Mouse (Mus musculus) layer of hippocampus, adult 18-20 months (tissue): ENCODE results near the gene Cops7a. TPM values are rescaled to one million over a fixed set of nuclear protein-coding genes. Genes with fewer than 3 reads are reported as not detected.

ENCODE experiments used
- DNase-seq, 2 experiments: peaks; one replicate each; pipeline ENCODE4 v3.0.0; 2022; ENCODE audit warnings: low spot score in 2 of 2
- long read RNA-seq: library from polyadenylated mRNA; stranded (forward); transcript quantifications from one replicate; pipeline ENCODE4 v2.0.0, GENCODE M21; 2021
- total RNA-seq, 2 experiments: library from RNA; stranded (reverse); gene quantifications; 2 replicates each; pipeline ENCODE4 v1.2.3; 2021

Gene Cops7a
- total RNA-seq = 100 to 1,000 TPM; 154 to 161 TPM
- long read RNA-seq, transcript Cops7a-201 (8 exons, 1,817 nt) = major isoform, 17 of 217 reads
- long read RNA-seq, transcript Cops7a-202 (8 exons, 1,328 nt) = minor isoform, 5 of 217 reads
- long read RNA-seq, partial matches to known transcripts = 27 of 217 reads
- long read RNA-seq, other reads (novel, unspliced or antisense) = 167 of 217 reads

- DNase-seq = peak; percentile 96
Observed at GRCm38 (mm10) chr6:124965088-124965719, at the start of gene Cops7a. TSS of gene Cops7a (minus strand) at chr6:124965538.

DNA sequence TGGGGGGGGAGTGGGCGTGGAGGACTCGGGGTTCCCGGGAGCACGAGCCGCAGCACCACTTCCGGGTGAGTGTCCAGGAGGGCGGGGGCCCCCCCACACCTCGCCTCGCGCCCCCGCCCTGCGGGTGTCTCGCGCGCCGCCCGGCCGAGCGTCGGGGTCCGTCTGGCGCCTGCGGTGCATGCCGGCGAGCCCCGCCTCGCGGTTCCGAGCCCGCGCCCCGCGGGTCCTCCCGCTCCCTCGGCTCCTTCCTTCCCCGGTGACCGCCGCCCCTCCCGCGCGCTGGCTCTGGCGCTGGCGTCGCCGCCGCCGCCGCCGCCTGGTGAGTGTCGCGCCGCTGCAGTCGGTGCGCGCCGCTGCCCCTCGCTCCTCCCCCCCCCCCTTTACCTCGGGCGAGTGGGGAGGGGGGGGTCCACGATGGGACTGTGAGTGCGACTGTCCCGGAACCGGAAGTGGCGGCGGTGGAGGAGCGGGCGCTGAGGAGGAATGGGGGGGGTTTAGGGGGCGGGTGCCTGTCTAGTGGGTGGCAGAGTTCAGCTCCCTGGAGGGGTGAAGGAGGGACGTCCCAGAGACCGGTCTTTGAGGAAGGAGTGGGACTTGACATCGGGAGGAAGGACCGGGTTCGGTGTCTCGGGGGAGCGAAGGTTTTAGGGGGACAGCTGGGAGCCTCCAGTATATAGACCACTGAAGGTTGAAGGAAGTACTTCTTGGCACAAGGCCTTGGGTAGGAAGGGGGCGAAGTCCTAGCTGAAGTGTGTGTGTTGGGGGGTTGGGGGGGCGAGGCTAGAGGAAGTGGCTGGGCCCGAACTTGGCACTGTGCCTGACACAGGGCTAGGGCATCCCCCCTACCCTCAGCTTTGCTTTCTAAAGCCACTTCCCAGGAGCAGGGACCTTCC is 44.1 kb upstream of the Cops7a start:
- DNase-seq = peak in 1 of 2 experiments; percentile 76

DNA sequence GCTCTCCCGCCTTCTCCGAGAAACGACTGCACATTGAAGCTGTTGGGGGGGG is 43.6 kb upstream of the Cops7a start, which contains the start of gene Zfp384:
Gene Zfp384, plus strand, starts transcription at position 17 of the 52 bp plus-strand sequence.
- DNase-seq = no peak

DNA sequence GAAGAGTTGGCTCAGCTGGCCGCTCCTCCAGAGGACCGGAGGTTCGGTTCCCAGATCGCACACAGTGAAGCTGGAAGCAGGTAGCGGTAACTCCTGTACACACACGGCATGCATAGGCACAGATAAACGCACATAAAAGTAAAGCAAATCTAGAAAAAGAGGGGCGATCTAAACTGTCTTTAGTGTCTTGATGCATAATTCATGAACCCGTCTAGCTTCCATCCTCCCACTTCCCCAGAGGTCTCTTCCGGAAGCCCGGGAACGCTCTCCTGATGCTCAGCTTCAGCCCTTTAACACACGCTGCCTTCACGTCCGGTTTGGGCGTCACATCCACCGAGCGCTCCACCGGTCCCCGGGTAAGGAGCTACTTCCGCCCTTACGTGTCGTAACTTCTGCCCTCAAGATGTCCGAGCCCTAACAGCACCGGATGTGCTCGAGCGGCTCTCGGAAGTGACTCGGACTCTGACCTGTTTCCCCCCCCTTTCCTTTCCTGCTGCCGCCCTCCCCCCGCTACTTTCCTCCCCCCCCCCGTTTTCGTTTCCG is 43.3 kb upstream of the Cops7a start:
- peak; percentile 99 for DNase-seq

GRCm38 (mm10) chr6:125008060-125008459 is 42.7 kb upstream of the Cops7a start:
- DNase-seq = no peak

GRCm38 (mm10) chr6:125005086-125005485 is 39.7 kb upstream of the Cops7a start:
- no peak for DNase-seq

- DNase-seq = no peak
Observed at GRCm38 (mm10) chr6:125003706-125004105, 38.4 kb upstream of the Cops7a start.

GRCm38 (mm10) chr6:124999546-124999945 is 34.2 kb upstream of the Cops7a start:
- DNase-seq = no peak

DNA sequence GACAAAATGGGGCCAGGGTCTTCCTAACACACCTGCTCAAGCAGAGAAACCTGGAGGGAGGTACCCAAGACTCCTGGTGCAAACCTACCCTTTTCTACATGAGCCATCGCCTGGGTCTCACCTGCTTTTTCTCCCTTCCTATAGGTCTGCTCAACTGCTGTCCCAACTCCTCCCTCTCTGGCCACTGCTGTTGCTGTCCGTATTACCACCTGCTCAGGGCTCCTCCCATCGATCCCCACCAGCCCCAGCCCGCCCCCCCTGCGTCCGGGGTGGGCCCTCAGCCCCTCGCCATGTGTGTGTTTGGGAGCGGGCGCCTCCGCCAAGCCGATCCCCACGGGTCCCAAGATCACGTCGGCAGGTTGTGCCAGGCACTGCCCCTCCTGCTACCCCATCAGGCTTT is 33.8 kb upstream of the Cops7a start:
- no peak for DNase-seq

- peak in 1 of 2 experiments; percentile 72 for DNase-seq
Observed at GRCm38 (mm10) chr6:124998066-124998465, 32.7 kb upstream of the Cops7a start.

DNA sequence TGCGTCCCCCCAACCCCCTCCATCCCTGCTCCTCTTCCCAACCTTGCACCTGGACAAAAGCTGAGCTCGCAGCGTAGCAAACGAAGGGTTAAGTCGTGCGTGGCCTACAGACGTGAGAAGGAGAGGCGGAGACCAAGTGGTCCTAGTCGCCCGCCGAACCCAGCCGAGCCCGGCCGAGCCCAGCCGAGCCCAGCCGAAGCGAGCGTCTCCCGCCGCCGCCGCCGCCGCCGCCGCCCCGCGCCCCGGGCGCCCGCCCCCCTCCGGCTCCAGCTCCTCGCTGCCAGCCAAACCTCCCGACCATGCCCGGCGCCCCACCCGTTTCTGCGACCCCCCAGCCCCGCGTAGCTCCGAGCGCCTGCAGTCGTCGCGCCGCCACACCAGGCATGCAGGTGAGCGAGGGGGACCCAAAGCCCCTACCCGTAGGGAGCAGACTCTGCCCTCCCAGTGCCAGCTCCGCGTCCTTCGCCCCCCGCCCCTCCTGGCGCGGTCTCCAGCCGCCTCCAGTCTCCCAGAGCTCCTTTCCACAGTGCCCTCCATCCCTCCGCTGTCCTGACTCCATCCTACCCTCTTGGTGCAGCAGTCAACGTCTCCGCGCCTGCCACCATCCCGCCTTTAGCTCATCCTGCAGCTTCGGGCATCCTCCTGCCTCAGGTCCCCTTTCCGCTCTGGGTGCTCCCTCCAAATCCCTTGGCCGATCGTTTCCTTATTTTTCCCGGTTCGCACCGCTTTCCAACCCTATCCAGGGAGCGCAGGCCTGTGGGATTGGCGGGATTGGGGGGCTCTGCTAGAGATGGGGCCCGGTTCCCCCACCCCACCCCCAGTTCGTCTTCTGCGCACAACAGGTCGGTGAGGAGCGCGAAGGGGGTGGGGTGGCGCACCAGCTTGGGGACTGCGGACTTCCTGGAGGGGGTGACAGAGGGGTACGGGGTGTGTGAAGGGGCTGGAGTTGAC is 31.5 kb upstream of the Cops7a start, which contains the start of gene Pianp:
Gene Pianp, plus strand, starts transcription at position 144 of the 951 bp plus-strand sequence.
- peak in 1 of 2 experiments; percentile 82 for DNase-seq

- no peak for DNase-seq
Observed at GRCm38 (mm10) chr6:124995831-124996403, 30.6 kb upstream of the Cops7a start.

- peak in 1 of 2 experiments; percentile 6 for DNase-seq
Observed at GRCm38 (mm10) chr6:124995246-124995645, 29.9 kb upstream of the Cops7a start.

- DNase-seq = peak in 1 of 2 experiments; percentile 23
Observed at GRCm38 (mm10) chr6:124993876-124994275, 28.5 kb upstream of the Cops7a start.

GRCm38 (mm10) chr6:124993365-124993764 is 28.0 kb upstream of the Cops7a start:
- DNase-seq = peak in 1 of 2 experiments; percentile 33

- DNase-seq = peak in 1 of 2 experiments; percentile 69
Observed at GRCm38 (mm10) chr6:124992241-124992640, 26.9 kb upstream of the Cops7a start.

DNA sequence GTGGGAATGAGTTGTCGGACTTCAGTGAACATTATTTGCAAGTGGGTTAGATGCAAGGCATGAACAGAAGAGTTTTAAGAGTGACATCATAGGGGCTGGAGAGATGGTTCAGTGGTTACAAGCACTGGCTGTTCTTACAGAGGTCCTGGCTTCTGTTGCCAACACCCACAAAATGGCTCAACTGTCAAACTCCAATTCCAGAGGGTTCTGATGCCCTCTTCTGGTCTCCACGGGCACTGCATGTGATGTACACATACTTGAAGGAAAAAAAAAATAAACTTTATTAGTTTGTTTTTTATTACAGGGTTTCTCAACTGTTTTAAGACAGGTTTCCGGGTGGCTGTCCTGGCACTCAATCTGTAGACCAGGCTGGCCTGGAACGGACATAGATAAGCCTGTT is 2.4 kb upstream of the Cops7a start:
- DNase-seq = peak in 1 of 2 experiments; percentile 47

DNA sequence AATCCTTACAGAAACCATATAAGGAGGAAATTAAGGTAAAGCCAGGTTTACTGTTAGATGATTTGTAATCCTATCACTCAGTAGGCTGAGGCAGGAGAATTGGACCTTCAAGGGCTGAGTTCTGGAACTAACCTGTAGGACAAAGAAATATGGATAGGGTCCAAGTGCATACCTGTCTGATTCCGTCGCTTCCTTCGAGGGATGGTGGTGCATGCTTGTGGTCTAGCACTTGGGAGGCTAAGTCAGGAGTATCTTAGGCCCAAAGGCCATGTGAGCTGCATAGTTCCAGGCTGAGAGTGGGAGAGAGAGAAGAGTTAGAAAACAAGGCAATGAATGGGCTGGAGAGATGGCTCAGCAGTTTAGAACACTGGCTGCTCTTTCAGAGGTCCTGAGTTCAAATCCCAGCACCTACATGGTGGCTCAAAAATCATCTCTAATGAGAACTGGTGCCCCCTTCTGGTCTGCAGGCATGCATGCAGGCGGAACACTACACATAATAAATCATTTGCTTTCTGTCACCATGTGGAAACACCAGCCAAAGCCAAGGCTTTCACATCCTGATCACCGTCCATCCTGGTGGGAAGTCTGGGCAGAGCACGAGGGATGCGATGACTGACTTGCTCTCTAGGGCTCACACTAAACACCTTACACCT is 1.3 kb upstream of the Cops7a start:
- DNase-seq = no peak

GRCm38 (mm10) chr6:124965747-124966146 is 409 bp upstream of the Cops7a start:
- no peak for DNase-seq

- peak in 1 of 2 experiments; percentile 3 for DNase-seq
Observed at GRCm38 (mm10) chr6:124964638-124965037, 700 bp downstream of the Cops7a start.
